Mouse (Mus musculus): ENCODE data around the gene Poldip2. TPM values are rescaled to one million over a fixed set of nuclear protein-coding genes. Genes with fewer than 3 reads are reported as not detected.

The Poldip2 gene
- polyA plus RNA-seq, 1 experiment from 2014 or later = 165 TPM

- no peak for DNase-seq
- WGBS = 65% methylated on average over 8 of the region's 8 CpGs
- Histone ChIP-seq H3K9ac (replicated peaks; ENCODE audit: low read length) (no peak overlapping the region), H3K4me1 (ENCODE audit: control insufficient read depth, insufficient read depth, low read length) (no peaks in the 10 kb centered on the region), H3K4me3 (replicated peaks; ENCODE audit: low read depth, low read length) (no peak overlapping the region), H3K27me3 (ENCODE audit: control insufficient read depth, insufficient read depth, low read length) (no peaks in the 10 kb centered on the region), H3K27ac (replicated peaks; ENCODE audit: low read depth, low read length) (no peak overlapping the region), H3K36me3 (ENCODE audit: control insufficient read depth, insufficient read depth, low read length) (no peaks in the 10 kb centered on the region), H3K9me3 (ENCODE audit: control insufficient read depth, low read length) (no peaks in the 10 kb centered on the region), H3K4me2 (ENCODE audit: low read length) (no peak overlapping the region)
- ATAC-seq (ENCODE audit: low FRiP score, low TSS enrichment) = no peak
These were observed 45.2 kb downstream of the Poldip2 start for GRCm38 (mm10) chr11:78557241-78557640.

GRCm38 (mm10) chr11:78560447-78560846 is 48.5 kb downstream of the Poldip2 start:
- ATAC-seq (ENCODE audit: low FRiP score, low TSS enrichment) (no peak), DNase-seq (peak; percentile 94)
- WGBS = 23% methylated on average over 4 of the region's 4 CpGs
- no peaks in the 10 kb centered on the region for H3K27me3 ChIP-seq (ENCODE audit: control insufficient read depth, insufficient read depth, low read length)
- H3K4me3 ChIP-seq (replicated peaks; ENCODE audit: low read depth, low read length) = no peak overlapping the region
- H3K4me1 ChIP-seq (ENCODE audit: control insufficient read depth, insufficient read depth, low read length) = no peaks in the 10 kb centered on the region
- no peaks in the 10 kb centered on the region for H3K9me3 ChIP-seq (ENCODE audit: control insufficient read depth, low read length)
- H3K36me3 ChIP-seq (ENCODE audit: control insufficient read depth, insufficient read depth, low read length) = peaks cover 1% of the 10 kb centered on the region; the same call in 1 of the 2 replicates
- H3K9ac ChIP-seq (replicated peaks; ENCODE audit: low read length) = no peak overlapping the region
- H3K4me2 ChIP-seq (ENCODE audit: low read length) = no peak overlapping the region
- no peak overlapping the region for H3K27ac ChIP-seq (replicated peaks; ENCODE audit: low read depth, low read length)

DNA sequence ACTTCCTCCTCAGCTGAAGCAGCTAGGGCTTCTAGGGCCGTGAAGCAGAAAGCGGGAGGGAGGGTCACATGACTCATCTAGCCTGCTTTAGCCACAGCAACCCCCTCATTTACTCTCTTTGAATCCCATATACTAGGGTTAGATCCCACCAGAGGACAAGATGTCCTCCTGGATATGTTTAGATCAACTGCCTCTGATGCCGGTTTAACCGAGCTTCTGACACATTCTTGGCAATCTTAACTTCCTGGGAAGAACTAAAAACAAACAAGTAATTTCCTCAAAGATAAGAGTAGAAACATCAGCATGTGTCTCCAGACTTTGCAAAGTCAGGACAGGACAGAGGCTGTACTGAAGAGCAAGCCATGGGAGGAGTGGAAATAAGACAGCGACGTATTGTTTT is 54.8 kb downstream of the Poldip2 start:
- no peak overlapping the region for H3K4me3 ChIP-seq (replicated peaks; ENCODE audit: low read depth, low read length)
- H3K9ac ChIP-seq (replicated peaks; ENCODE audit: low read length) = no peak overlapping the region
- no peak overlapping the region for H3K27ac ChIP-seq (replicated peaks; ENCODE audit: low read depth, low read length)
- no peaks in the 10 kb centered on the region for H3K9me3 ChIP-seq (ENCODE audit: control insufficient read depth, low read length)
- no peaks in the 10 kb centered on the region for H3K4me1 ChIP-seq (ENCODE audit: control insufficient read depth, insufficient read depth, low read length)
- ATAC-seq (ENCODE audit: low FRiP score, low TSS enrichment) (no peak), DNase-seq (no peak)
- WGBS = 89% methylated on average over 6 of the region's 6 CpGs
- H3K36me3 ChIP-seq (ENCODE audit: control insufficient read depth, insufficient read depth, low read length) = peaks cover 31% of the 10 kb centered on the region
- no peaks in the 10 kb centered on the region for H3K27me3 ChIP-seq (ENCODE audit: control insufficient read depth, insufficient read depth, low read length)
- H3K4me2 ChIP-seq (ENCODE audit: low read length) = no peak overlapping the region

DNA sequence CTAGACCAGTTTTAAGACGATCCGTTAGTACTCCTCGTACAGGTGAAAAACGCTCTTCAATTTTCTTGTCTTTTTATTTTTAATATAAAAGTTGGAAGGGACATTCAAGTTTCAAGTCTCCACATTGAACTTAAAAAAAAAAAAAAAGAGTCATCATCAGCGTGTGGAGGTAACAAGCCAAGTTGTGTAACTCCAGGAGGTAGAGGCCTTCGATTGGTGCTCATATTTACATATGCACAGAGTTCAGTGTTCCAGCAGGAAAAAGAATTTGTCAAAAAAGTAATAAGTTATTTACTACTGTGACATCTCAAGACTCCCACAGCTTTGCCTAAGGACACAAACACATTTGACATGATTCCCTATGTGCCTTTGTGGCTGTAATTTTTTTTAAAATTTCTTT is 55.6 kb downstream of the Poldip2 start:
- Histone ChIP-seq H3K36me3 (ENCODE audit: control insufficient read depth, insufficient read depth, low read length) (peaks cover 39% of the 10 kb centered on the region), H3K9ac (replicated peaks; ENCODE audit: low read length) (no peak overlapping the region)

GRCm38 (mm10) chr11:78568827-78569226 is 56.8 kb downstream of the Poldip2 start:
- WGBS = 87% methylated on average over 10 of the region's 10 CpGs

More for the DNA sequence above, 55.6 kb downstream of the Poldip2 start:
- no peaks in the 10 kb centered on the region for H3K4me1 ChIP-seq (ENCODE audit: control insufficient read depth, insufficient read depth, low read length)
- no peak overlapping the region for H3K27ac ChIP-seq (replicated peaks; ENCODE audit: low read depth, low read length)
- no peak overlapping the region for H3K4me3 ChIP-seq (replicated peaks; ENCODE audit: low read depth, low read length)
- no peak overlapping the region for H3K4me2 ChIP-seq (ENCODE audit: low read length)
- no peak for DNase-seq
- no peaks in the 10 kb centered on the region for H3K9me3 ChIP-seq (ENCODE audit: control insufficient read depth, low read length)
- no peaks in the 10 kb centered on the region for H3K27me3 ChIP-seq (ENCODE audit: control insufficient read depth, insufficient read depth, low read length)
- WGBS = 95% methylated on average over 6 of the region's 6 CpGs
- no peak for ATAC-seq (ENCODE audit: low FRiP score, low TSS enrichment)

DNA sequence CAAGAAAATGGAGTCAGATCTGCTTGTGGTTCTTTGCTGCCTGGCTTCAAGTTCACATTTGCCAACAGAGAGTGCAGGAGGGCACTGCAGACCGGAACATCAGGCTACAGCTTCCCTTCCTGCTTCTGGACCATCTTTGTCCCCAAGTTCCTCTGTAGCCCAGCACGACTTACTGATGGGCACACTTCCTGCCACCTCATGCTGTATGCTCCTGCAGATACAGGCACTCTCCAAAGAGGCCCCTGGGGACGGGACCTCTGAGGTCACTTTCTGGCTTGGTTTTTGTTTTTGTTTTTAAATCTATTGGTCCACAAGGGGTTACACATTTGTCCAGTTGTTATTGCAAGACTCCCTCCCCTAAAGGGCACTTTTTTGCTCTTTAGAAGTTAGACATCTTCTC is 57.8 kb downstream of the Poldip2 start:
- Histone ChIP-seq H3K27me3 (ENCODE audit: control insufficient read depth, insufficient read depth, low read length) (no peaks in the 10 kb centered on the region), H3K9me3 (ENCODE audit: control insufficient read depth, low read length) (no peaks in the 10 kb centered on the region), H3K27ac (replicated peaks; ENCODE audit: low read depth, low read length) (no peak overlapping the region), H3K4me3 (replicated peaks; ENCODE audit: low read depth, low read length) (no peak overlapping the region), H3K4me2 (ENCODE audit: low read length) (no peak overlapping the region), H3K36me3 (ENCODE audit: control insufficient read depth, insufficient read depth, low read length) (peaks cover 56% of the 10 kb centered on the region), H3K4me1 (ENCODE audit: control insufficient read depth, insufficient read depth, low read length) (no peaks in the 10 kb centered on the region), H3K9ac (replicated peaks; ENCODE audit: low read length) (no peak overlapping the region)
- WGBS = 88% methylated on average over 3 of the region's 3 CpGs
- no peak for DNase-seq
- no peak for ATAC-seq (ENCODE audit: low FRiP score, low TSS enrichment)

More at GRCm38 (mm10) chr11:78568827-78569226, 56.8 kb downstream of the Poldip2 start:
- no peak overlapping the region for H3K4me2 ChIP-seq (ENCODE audit: low read length)
- H3K4me1 ChIP-seq (ENCODE audit: control insufficient read depth, insufficient read depth, low read length) = no peaks in the 10 kb centered on the region
- H3K27me3 ChIP-seq (ENCODE audit: control insufficient read depth, insufficient read depth, low read length) = no peaks in the 10 kb centered on the region
- H3K9me3 ChIP-seq (ENCODE audit: control insufficient read depth, low read length) = no peaks in the 10 kb centered on the region
- no peak overlapping the region for H3K27ac ChIP-seq (replicated peaks; ENCODE audit: low read depth, low read length)
- H3K36me3 ChIP-seq (ENCODE audit: control insufficient read depth, insufficient read depth, low read length) = peaks cover 49% of the 10 kb centered on the region
- no peak overlapping the region for H3K9ac ChIP-seq (replicated peaks; ENCODE audit: low read length)
- ATAC-seq (ENCODE audit: low FRiP score, low TSS enrichment) = no peak
- no peak for DNase-seq
- H3K4me3 ChIP-seq (replicated peaks; ENCODE audit: low read depth, low read length) = no peak overlapping the region

DNA sequence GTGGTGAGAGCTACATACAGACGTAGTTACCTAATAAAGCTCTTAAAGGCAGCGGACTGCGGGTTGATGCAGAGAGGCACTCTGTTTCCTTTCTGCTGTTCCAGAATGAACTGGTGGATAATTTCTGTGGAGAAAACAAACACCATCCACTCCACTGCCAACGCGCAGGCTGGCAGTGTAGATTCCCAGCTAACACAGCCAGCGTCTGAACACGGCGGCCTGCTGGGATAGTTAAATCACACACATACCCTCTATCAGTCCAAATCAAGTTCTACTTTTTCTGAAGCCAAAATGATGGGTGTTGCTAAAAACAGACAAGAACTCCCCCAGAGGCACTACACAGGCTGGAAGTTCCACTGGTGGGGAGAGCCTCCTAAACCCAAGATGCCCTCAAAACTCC is 59.4 kb downstream of the Poldip2 start:
- Histone ChIP-seq H3K27ac (replicated peaks; ENCODE audit: low read depth, low read length) (no peak overlapping the region), H3K4me2 (ENCODE audit: low read length) (no peak overlapping the region), H3K4me3 (replicated peaks; ENCODE audit: low read depth, low read length) (no peak overlapping the region), H3K27me3 (ENCODE audit: control insufficient read depth, insufficient read depth, low read length) (no peaks in the 10 kb centered on the region), H3K4me1 (ENCODE audit: control insufficient read depth, insufficient read depth, low read length) (no peaks in the 10 kb centered on the region), H3K36me3 (ENCODE audit: control insufficient read depth, insufficient read depth, low read length) (peaks cover 64% of the 10 kb centered on the region), H3K9ac (replicated peaks; ENCODE audit: low read length) (no peak overlapping the region), H3K9me3 (ENCODE audit: control insufficient read depth, low read length) (no peaks in the 10 kb centered on the region)
- DNase-seq (no peak), ATAC-seq (ENCODE audit: low FRiP score, low TSS enrichment) (no peak)
- 95% methylated on average over 8 of the region's 8 CpGs for WGBS

GRCm38 (mm10) chr11:78571854-78572253 is 59.9 kb downstream of the Poldip2 start:
- Histone ChIP-seq H3K27me3 (ENCODE audit: control insufficient read depth, insufficient read depth, low read length) (no peaks in the 10 kb centered on the region), H3K27ac (replicated peaks; ENCODE audit: low read depth, low read length) (no peak overlapping the region), H3K4me3 (replicated peaks; ENCODE audit: low read depth, low read length) (no peak overlapping the region), H3K36me3 (ENCODE audit: control insufficient read depth, insufficient read depth, low read length) (peaks cover 68% of the 10 kb centered on the region), H3K9me3 (ENCODE audit: control insufficient read depth, low read length) (no peaks in the 10 kb centered on the region), H3K9ac (replicated peaks; ENCODE audit: low read length) (no peak overlapping the region), H3K4me2 (ENCODE audit: low read length) (no peak overlapping the region), H3K4me1 (ENCODE audit: control insufficient read depth, insufficient read depth, low read length) (no peaks in the 10 kb centered on the region)
- WGBS = 94% methylated on average over 6 of the region's 6 CpGs
- DNase-seq (no peak), ATAC-seq (ENCODE audit: low FRiP score, low TSS enrichment) (no peak)

Measured in midbrain, embryonic 14.5 days (tissue).